Mouse (Mus musculus) forebrain, embryonic 16.5 days (tissue): ENCODE measurements around the gene Stk4. TPM values are rescaled to one million over a fixed set of nuclear protein-coding genes. Genes with fewer than 3 reads are reported as not detected.

Experiments
- ATAC-seq: fragments of 200-750 bp; cut with Nextera tagmentation; 2 replicates; pipeline ENCODE4 v1.8.0; 2017; ENCODE audit warnings: mild to moderate bottlenecking, moderate library complexity
- H3K27ac ChIP-seq: fragments of 300-500 bp; sonication (generic); 2 replicates; pipeline ENCODE4 v1.5.1; 2014; ENCODE audit warnings: low read length, control low read depth
- H3K27me3 ChIP-seq: fragments of 300-500 bp; sonication (generic); replicated peaks from 2 replicates; pipeline ENCODE4 v1.6.1; 2014; ENCODE audit warnings: low read length; ENCODE audit not compliant: control insufficient read depth, insufficient read depth
- H3K36me3 ChIP-seq: fragments of 300-500 bp; sonication (generic); 2 replicates; pipeline ENCODE4 v1.6.1; 2014; ENCODE audit not compliant: control insufficient read depth, insufficient read depth
- H3K4me1 ChIP-seq: fragments of 300-500 bp; sonication (generic); replicated peaks from 2 replicates; pipeline ENCODE4 v1.6.1; 2014; ENCODE audit warnings: low read length; ENCODE audit not compliant: control insufficient read depth, insufficient read depth
- H3K4me2 ChIP-seq: fragments of 300-500 bp; sonication (generic); 2 replicates; pipeline ENCODE4 v1.6.1; 2014; ENCODE audit warnings: mild to moderate bottlenecking, low read length, control low read depth
- H3K4me3 ChIP-seq: fragments of 300-500 bp; sonication (generic); replicated peaks from 2 replicates; pipeline ENCODE4 v1.5.1; 2014; ENCODE audit warnings: mild to moderate bottlenecking, low read length, control low read depth
- H3K9ac ChIP-seq: fragments of 300-500 bp; sonication (generic); replicated peaks from 2 replicates; pipeline ENCODE4 v1.6.1; 2014; ENCODE audit warnings: low read depth, low read length, control low read depth
- H3K9me3 ChIP-seq: fragments of 300-500 bp; sonication (generic); 2 replicates; pipeline ENCODE4 v1.6.1; 2016; ENCODE audit warnings: low read length; ENCODE audit not compliant: control insufficient read depth
- WGBS: fragments of 180-500 bp; shearing (Covaris S2); extraction: QIAGEN DNeasy Blood & Tissue Kit; methylation state at CpG from one replicate; pipeline ENCODE4 v1.1.7; 2014; 5-methylcytosine and 5-hydroxymethylcytosine counted together
- polyA plus RNA-seq: library from polyadenylated mRNA; unstranded; fragments of >200 nt; fragmentation: Nextera tagmentation; extraction: Ambion mirVana; gene quantifications from 2 replicates; pipeline ENCODE4 v1.2.1, GENCODE M21; 2015

The Stk4 gene
- polyA plus RNA-seq, 1 experiment from 2014 or later: 31.3 TPM

DNA sequence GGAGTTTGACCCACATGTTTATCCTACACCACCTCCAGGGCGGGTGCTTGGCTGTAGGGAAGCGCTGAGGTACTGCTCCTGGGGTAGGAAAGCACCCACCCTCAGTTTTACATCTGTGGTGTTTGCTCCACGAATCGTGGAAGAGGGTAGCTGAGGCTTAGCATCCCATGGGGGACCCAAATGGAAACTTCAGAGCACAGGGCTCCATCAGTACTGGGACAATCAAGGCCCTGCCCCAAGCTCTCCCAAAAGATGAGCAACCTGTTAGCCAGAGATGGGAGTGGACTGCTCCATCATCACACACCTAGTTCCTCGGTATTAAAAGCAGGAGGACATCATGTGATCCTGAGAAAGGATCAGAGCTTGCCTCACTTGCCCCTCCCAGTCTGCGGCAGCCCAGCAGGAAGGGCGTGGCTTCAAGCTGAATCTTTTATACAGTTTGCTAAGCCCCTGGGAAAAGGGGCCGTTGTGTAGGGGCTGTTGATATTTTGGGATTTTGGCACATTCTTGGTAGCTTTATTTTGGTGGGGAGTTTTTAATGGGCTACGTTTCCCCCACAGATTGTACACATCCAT is 114.1 kb downstream of the Stk4 start:
- WGBS: 37% methylated on average over 9 of the region's 9 CpGs
- H3K4me1 ChIP-seq: peaks cover 2% of the 10 kb centered on the region; the same call in 1 of the 2 replicates
- H3K36me3 ChIP-seq: no peaks in the 10 kb centered on the region
- H3K9ac ChIP-seq: no peak overlapping the region
- H3K9me3 ChIP-seq: no peaks in the 10 kb centered on the region
- no peak overlapping the region for H3K4me2 ChIP-seq
- no peak overlapping the region for H3K27ac ChIP-seq
- no peak overlapping the region for H3K4me3 ChIP-seq
- no peaks in the 10 kb centered on the region for H3K27me3 ChIP-seq
- no peak for ATAC-seq

GRCm38 (mm10) chr2:164188722-164189121 is 118.6 kb downstream of the Stk4 start:
- Histone ChIP-seq H3K4me3 (no peak overlapping the region), H3K4me2 (no peak overlapping the region), H3K4me1 (peaks cover 2% of the 10 kb centered on the region; the same call in 1 of the 2 replicates), H3K9me3 (no peaks in the 10 kb centered on the region), H3K36me3 (no peaks in the 10 kb centered on the region), H3K27ac (no peak overlapping the region), H3K9ac (no peak overlapping the region), H3K27me3 (no peaks in the 10 kb centered on the region)
- ATAC-seq: no peak
- WGBS: 35% methylated on average over 5 of the region's 5 CpGs

DNA sequence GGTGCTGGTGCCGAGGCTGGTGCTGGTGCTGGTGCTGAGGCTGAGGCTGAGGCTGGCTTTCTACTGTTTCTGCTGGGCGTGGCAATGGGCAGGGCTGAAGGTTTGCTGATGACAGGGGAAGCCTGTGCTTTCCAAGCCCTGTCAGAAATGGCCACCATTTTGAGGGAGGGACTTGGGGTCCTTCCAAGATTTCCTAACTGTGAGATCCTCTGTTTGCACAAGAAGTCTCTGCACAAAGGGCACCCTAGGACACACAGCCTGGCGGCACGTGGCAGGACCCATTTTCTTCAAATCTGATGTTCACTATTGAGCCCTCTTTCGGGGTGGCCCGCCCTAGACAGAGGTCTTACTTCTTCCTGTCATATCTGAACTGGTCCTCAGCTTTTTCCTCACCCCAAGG is 120.5 kb downstream of the Stk4 start, which contains the start of gene Wfdc12:
Gene Wfdc12, minus strand, starts transcription at position 33 of the 400 bp plus-strand sequence.
- Histone ChIP-seq H3K9ac (no peak within 1 kb of the TSS), H3K4me2 (no peak within 1 kb of the TSS), H3K4me1 (no peaks in the 10 kb centered on the region), H3K27me3 (no peaks in the 10 kb centered on the region), H3K9me3 (no peaks in the 10 kb centered on the region), H3K4me3 (no peak within 1 kb of the TSS), H3K27ac (no peak within 1 kb of the TSS), H3K36me3 (no peaks in the 10 kb centered on the region)
- WGBS: 89% methylated on average over 6 of the region's 6 CpGs
- no peak for ATAC-seq

- no peak overlapping the region for H3K27ac ChIP-seq
- no peaks in the 10 kb centered on the region for H3K4me1 ChIP-seq
- H3K4me3 ChIP-seq: no peak overlapping the region
- H3K9ac ChIP-seq: no peak overlapping the region
- no peaks in the 10 kb centered on the region for H3K9me3 ChIP-seq
- no peaks in the 10 kb centered on the region for H3K36me3 ChIP-seq
- H3K4me2 ChIP-seq: no peak overlapping the region
- no peaks in the 10 kb centered on the region for H3K27me3 ChIP-seq
- no peak for ATAC-seq
Measured at GRCm38 (mm10) chr2:164192279-164192678, 122.2 kb downstream of the Stk4 start.

DNA sequence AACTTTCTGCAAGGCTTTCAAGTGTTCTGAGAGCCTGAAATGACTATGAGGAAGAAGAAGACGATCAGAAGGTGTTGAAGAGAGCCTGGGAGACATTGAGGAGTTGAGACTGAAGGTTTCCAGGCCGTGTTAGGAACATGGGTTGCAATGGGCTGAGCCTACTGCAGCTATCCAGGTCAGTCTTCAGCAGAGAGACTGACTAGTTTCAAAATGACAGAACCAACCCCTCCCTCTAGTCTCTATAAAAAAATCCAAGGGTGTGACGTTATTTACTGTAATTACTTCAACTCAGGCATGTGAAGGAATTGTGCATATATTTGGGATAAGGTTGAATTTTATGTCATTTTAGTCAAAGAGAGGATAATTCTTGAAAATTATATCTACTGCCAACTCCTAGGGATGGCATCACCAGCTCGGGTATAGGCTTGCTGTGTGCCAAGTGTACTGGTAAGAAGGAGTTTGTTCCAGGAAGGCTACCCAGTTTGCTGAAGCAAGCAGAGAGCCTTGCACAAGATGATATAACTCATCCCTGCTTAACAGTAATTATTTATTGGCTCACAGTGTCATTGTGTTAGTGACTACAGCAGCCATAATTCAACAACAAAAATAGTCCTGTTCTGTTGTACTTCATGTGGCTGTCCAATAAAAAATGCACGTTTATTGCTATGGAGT is 125.0 kb downstream of the Stk4 start:
- H3K4me1 ChIP-seq: no peaks in the 10 kb centered on the region
- no peak overlapping the region for H3K27ac ChIP-seq
- no peaks in the 10 kb centered on the region for H3K27me3 ChIP-seq
- H3K36me3 ChIP-seq: no peaks in the 10 kb centered on the region
- no peak overlapping the region for H3K4me2 ChIP-seq
- H3K9me3 ChIP-seq: no peaks in the 10 kb centered on the region
- ATAC-seq: no peak
- H3K9ac ChIP-seq: no peak overlapping the region
- no peak overlapping the region for H3K4me3 ChIP-seq
- WGBS: 83% methylated on average over 5 of the region's 5 CpGs

DNA sequence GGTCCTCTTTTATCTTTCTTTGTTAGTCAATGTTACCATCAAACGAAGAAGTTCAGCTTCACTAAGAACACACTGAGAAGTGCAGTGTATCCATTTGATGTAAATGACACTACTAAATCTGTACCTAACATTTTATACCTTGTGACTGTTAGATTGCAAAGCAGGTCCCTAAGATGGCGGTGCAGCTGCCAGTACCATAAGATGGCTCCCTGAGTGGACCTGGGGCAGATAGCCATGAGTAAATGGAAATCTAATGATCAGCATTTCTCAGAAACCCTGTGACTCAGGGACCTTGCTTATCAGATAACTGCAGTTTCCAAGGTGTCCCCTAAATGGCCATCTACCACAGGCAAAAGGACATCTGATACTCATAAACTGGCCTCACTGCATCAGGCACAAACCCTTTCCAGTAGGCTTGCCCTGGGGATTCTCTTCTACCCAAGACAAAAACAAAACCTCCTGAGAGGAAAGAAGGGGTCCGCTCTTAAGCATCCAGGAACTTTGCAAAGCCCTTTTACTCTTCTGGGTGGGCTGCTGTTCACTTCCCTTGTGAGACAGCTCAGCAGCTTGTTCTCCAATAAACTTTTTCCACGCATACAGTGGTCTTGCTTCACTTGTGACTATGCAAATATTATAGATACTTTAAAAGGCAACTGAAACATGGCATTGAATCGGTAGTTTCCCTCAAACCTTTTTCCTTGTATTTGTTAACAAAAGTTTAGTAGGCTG is 126.0 kb downstream of the Stk4 start:
- no peaks in the 10 kb centered on the region for H3K36me3 ChIP-seq
- no peaks in the 10 kb centered on the region for H3K4me1 ChIP-seq
- no peaks in the 10 kb centered on the region for H3K27me3 ChIP-seq
- H3K9ac ChIP-seq: no peak overlapping the region
- 91% methylated on average over 5 of the region's 5 CpGs for WGBS
- ATAC-seq: no peak
- no peak overlapping the region for H3K4me2 ChIP-seq
- no peaks in the 10 kb centered on the region for H3K9me3 ChIP-seq
- H3K27ac ChIP-seq: no peak overlapping the region
- H3K4me3 ChIP-seq: no peak overlapping the region

DNA sequence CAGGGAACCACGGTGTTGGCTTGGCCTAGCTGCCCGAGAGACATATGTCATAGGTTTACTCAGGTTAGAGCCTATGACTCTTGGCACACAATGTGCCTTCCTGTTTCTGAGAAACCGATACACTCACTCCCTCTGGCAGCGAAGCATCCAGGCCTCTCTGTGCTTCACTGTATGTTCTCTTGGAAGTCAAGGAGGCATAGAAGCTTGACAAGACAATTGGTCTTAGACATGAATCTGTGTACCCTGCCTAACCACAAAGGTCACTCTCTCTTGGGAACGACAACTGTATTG is 126.5 kb downstream of the Stk4 start:
- Histone ChIP-seq H3K9me3 (no peaks in the 10 kb centered on the region), H3K9ac (no peak overlapping the region), H3K4me3 (no peak overlapping the region), H3K4me2 (no peak overlapping the region), H3K4me1 (no peaks in the 10 kb centered on the region), H3K27me3 (no peaks in the 10 kb centered on the region), H3K36me3 (no peaks in the 10 kb centered on the region), H3K27ac (no peak overlapping the region)
- ATAC-seq: no peak
- WGBS: 80% methylated on average over 5 of the region's 5 CpGs

GRCm38 (mm10) chr2:164199626-164200327 is 129.7 kb downstream of the Stk4 start, which contains the start of gene Wfdc15a:
Wfdc15a (minus strand) TSS chr2:164200130.
- no peak within 1 kb of the TSS for H3K4me3 ChIP-seq
- no peak within 1 kb of the TSS for H3K9ac ChIP-seq
- no peaks in the 10 kb centered on the region for H3K9me3 ChIP-seq
- no peaks in the 10 kb centered on the region for H3K36me3 ChIP-seq
- no peak within 1 kb of the TSS for H3K27ac ChIP-seq
- no peaks in the 10 kb centered on the region for H3K27me3 ChIP-seq
- 84% methylated on average over 20 of the region's 20 CpGs for WGBS
- no peak for ATAC-seq
- no peaks in the 10 kb centered on the region for H3K4me1 ChIP-seq
- no peak within 1 kb of the TSS for H3K4me2 ChIP-seq
